Mouse (Mus musculus): ENCODE measurements around the gene Ccnf.

Gene Ccnf

DNA sequence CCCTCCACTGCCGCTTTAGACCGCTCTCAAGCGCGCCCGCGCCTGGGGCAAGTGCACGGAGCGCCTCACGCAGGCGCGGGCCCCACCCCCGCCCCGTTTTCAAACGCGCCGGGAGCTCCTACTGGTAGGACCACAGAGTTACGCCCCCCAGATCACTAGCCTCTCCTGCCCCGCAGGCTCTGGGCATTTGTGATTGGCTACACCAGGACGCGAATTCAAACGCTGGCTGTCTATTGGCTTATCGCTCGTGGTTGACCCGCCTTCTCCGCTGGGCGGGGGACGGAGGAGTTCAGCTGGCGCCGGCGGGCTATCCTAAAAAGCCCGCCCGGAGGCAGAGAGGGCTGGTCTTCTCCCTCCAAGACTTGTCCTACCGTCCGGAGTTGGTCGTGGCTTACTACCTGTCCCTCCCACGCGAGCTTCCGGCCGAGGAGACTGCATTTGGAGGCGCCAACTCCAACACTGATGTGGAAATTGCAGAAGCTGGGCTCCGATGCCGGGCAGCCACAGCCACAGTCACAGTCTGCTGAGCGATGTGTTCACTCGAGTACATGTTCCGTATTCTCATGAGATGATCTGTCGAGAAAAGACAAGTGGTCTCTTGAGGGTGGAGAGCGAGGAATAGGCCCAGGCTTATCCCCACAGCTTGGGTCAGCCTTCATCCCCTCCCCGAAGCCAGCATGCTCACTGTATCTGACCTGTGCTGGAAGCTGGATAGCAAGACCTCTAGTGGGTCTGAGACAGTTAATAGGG lies at the start of gene Ccnf:
Gene Ccnf (minus strand): TSS at position 165 of the 750 bp plus-strand sequence.
- DNase-seq (ENCODE audit: low read depth, low spot score) = peak; percentile 92

DNA sequence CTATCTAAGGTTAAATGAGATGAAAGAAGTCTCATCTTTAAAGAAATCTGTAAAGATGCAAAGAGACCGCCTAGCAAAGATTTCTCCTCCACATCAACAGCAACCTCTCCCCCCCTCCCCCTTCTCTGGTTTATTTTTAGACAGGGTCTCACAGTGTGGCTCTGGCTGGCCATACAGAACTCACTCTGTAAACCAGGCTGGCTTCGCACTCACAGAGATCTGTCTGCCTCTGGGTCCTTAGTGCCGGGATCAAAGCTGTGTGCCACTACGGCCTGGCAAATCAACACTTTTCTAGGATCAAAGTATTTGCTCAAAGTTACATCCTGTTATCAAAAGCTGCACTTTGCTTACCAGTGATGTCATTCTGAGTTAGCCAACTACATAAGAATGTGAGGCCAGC lies 49.4 kb upstream of the Ccnf start:
- no peak for DNase-seq (ENCODE audit: low read depth, low spot score)

- DNase-seq (ENCODE audit: low read depth, low spot score) = no peak
These were observed 38.1 kb upstream of the Ccnf start for GRCm38 (mm10) chr17:24289338-24289737.

- DNase-seq (ENCODE audit: low read depth, low spot score) = no peak
These were observed 37.2 kb upstream of the Ccnf start for GRCm38 (mm10) chr17:24288477-24288876.

DNA sequence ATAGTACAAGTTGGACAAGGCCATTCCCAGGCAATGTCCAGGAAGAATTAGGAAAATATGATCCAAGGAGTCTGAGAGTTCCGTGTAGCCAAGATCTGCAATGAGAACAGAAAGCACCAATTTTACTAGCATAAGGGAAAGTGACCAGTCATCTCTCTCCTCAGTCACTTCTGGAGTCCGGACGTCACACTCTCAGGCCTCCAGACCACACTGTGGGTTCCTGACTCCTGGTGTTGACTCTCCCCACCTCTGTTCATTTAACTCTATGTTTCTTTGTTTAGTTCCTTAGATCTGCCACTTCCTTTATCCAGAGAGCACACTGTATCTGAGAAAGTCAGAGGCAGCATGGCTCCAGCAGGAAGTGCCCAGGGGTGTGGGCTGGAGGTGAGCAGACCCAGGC lies 34.4 kb upstream of the Ccnf start:
- no peak for DNase-seq (ENCODE audit: low read depth, low spot score)

DNA sequence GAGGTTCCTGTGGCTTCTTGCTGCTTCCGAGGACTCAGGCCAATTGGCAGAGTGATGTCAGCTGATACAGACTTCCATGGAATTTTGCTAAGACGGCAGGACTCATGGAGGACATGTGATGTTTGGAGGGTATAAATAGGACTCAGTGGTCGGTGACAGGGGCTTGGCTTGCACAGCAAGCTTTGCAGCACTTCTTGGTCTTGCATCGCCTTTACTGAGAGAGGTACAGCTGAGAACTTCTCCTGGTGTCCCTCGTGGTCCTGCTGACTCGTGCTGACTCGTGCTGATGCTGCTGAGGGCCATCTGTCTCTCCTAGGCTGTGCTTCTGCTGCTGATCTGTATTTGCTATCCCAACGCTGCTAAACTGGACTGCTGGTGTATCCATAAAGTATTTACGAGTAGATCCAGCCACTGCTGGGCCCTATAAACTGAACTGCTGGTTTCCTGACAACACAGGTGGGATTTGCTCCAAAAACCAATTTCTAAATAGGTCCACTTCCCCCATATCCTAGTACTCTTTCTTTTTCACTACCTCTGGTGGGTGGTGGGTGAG lies 32.1 kb upstream of the Ccnf start:
- DNase-seq (ENCODE audit: low read depth, low spot score) = no peak

GRCm38 (mm10) chr17:24282637-24283036 lies 31.4 kb upstream of the Ccnf start:
- DNase-seq (ENCODE audit: low read depth, low spot score) = no peak

DNA sequence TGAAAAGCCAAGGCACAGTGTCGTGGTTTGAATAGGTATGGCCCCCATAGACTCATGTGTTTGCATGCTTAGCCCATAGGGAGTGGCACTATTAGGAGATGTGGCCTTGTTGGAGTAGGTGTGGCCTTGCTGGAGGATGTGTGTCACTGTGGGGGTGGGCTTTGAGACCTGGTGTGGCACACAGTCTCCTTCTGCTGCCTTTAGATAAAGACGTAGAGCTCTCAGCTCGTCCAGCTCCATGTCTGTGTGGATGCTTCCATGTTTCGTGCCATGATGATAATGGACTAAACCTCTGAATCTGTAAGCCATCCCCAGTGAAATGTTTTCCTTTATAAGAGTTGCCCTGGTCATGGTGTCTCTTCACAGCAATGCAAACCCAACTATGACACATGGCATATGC lies 28.6 kb upstream of the Ccnf start:
- no peak for DNase-seq (ENCODE audit: low read depth, low spot score)

DNA sequence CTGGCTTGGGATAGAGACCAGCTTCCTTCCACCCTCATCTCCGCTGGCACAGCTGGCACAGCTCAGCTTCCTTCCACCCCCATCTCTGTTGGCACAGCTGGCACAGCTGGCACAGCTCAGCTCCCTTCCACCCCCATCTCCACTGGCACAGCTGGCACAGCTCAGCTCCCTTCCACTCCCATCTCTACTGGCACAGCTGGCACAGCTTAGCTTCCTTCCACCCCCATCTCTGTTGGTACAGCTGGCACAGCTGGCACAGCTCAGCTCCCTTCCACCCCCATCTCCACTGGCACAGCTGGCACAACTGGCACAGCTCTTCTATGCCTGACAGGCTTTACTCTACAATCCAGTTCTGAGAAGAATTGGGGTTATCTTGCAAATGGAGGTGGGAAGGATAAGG lies 15.8 kb upstream of the Ccnf start:
- DNase-seq (ENCODE audit: low read depth, low spot score) = no peak

DNA sequence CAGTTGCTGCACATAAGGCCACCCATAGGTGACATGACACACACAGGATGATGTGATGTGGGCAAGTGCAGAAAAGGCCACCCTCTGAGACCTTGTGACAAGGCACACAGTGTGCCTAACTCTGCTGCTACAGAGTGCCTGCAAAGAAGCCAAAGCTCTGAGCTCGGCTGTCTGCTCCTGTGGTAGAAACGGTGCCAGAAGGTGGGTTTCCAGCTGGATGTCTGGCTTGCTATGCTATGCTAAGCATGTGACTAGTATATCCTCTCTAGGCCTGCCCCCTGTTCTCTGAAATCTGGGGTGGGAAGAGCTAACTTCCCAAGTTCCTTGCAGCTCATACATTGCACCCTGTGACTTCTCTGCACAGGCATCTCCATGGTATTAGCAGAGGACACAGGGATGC lies 13.5 kb upstream of the Ccnf start:
- no peak for DNase-seq (ENCODE audit: low read depth, low spot score)

GRCm38 (mm10) chr17:24260516-24260915 lies 9.2 kb upstream of the Ccnf start:
- no peak for DNase-seq (ENCODE audit: low read depth, low spot score)

DNA sequence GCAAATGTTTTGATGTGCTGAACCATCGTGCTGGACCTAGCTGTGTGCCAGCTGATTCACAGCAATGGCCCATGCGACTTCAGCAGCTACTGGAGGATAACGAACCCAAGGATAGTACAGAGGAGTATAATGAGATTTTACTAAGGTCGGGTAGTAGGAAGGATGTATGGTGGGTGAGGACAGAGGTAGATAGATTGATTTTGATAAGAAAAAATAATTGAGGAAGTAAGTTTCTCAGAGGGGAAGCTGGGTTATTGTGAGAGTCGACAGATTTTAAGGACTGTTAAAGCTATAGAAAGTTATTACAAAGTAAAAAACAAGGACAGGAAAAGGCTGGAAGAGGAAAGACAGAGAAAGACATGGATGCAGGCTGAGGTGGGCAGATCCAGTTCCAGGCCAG lies 8.4 kb upstream of the Ccnf start:
- DNase-seq (ENCODE audit: low read depth, low spot score) = no peak

- DNase-seq (ENCODE audit: low read depth, low spot score) = no peak
These were observed 7.7 kb upstream of the Ccnf start for GRCm38 (mm10) chr17:24258981-24259380.

DNA sequence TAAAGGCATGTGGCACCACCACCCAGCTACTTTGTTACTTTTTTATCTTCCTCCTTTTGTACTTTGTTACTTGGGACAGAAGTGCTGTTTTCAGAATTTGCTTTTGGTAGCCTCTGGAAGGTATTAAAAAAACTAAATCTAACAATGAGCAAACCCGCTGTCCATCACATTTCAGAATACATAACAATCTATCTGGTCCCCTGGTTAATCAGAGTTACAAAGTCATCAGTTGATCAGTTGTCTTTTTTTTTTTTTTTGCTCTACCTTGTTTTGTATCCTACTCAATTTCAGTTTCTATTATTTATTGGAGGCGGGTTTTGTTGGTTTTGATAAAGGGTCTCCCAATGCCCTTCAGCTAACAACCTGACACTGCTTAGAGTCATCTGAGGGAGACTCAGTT lies 1.0 kb upstream of the Ccnf start:
- DNase-seq (ENCODE audit: low read depth, low spot score) = no peak

GRCm38 (mm10) chr17:24250988-24251319 lies 330 bp downstream of the Ccnf start:
- DNase-seq (ENCODE audit: low read depth, low spot score) = no peak

DNA sequence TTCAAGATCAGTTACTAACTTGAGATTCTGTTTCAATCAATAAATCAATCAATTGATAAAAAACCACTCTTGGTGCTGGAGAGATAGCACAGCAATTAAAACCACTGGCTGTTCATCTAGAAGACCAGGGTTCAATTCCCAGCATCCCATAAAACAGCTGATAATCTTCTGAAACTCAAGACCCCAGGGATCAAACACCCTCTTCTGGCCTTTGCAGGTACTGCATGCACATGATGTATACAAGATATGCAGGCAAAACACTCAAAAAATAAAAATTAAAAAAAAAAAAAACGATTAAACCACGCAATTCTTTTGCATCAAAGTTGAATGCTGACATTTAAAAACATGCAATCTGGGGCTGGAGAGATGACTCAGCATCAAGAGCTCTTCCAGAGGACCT lies 2.6 kb downstream of the Ccnf start:
- DNase-seq (ENCODE audit: low read depth, low spot score) = no peak

- no peak for DNase-seq (ENCODE audit: low read depth, low spot score)
These were observed 7.2 kb downstream of the Ccnf start for GRCm38 (mm10) chr17:24244061-24244460.

DNA sequence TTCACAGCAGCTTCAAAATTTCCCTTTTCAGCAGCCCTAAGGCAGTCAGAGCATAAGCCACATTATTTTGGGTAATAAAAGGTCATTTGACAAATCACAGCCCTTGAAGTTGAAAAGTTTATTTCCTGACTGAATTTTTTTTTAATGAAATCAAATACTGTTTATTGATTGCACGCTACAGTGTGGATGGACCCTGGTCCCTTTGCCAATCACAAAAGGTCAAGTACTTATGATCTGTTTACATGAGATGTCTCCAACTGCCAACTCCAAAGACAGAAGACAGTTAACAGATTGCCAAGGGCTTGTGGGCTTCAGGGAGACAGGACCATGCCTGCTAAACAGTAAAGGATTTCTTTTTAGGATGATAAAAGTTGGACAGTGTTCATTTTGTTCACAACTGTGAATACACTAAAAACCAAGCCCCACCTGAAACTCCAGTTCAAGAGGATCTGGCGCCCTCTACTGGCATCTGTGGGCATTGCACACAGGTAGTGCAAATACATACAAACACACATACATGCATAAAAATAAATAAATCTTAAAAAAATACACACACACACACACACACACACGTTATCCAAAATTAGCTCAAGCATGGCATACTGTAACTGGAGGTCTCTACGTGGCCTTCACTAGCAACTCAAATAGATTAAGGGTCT lies 7.8 kb downstream of the Ccnf start:
- DNase-seq (ENCODE audit: low read depth, low spot score) = peak; percentile 34

- no peak for DNase-seq (ENCODE audit: low read depth, low spot score)
These were observed 14.4 kb downstream of the Ccnf start for GRCm38 (mm10) chr17:24236921-24237320.

DNA sequence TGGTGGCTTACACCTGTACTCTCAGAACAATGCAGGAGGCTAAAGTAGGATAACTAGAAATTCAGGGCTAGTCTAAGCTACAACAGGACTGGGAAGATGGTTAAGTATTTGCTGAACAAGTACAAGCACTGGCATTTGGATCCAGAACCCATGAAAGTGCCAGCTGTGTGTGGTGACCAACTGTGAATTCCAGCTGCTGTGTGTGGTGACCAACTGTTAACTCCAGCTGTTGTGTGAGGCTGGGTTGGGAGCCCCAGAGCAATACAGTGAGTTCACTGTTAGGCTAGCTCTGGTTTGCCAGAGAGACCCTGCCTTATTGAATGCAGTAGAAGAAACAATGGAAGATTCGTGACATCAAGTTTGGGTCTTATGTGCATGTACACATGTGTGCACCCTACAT lies 14.8 kb downstream of the Ccnf start:
- DNase-seq (ENCODE audit: low read depth, low spot score) = no peak

GRCm38 (mm10) chr17:24227941-24228340 lies 23.3 kb downstream of the Ccnf start:
- no peak for DNase-seq (ENCODE audit: low read depth, low spot score)

DNA sequence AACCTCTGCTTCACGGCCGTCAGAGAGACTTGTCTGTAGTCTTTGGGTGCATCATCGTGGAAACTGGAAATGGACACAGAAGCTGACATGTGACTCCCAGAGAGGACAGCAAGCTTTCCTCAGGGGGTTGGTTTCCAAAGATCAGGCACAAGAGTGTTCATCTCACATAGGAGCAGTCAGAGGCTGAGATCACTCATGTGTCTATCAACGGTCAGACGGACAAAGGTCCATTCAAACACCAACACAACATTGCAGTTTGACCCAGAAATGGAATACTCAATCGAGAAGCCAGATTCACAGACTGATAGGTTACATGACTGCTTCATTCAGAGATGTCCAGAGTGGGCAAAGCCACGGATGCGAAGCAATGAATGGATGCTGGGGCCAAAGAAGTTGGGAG lies 24.6 kb downstream of the Ccnf start:
- DNase-seq (ENCODE audit: low read depth, low spot score) = no peak

- DNase-seq (ENCODE audit: low read depth, low spot score) = no peak
These were observed 25.4 kb downstream of the Ccnf start for GRCm38 (mm10) chr17:24225851-24226250.
